Mouse (Mus musculus): ENCODE measurements around the gene Hmmr. TPM values are rescaled to one million over a fixed set of nuclear protein-coding genes. Genes with fewer than 3 reads are reported as not detected.

The Hmmr gene
- polyA plus RNA-seq (2015; fragmentation: Nextera tagmentation; extraction: Ambion mirVana) = 7.8 and 10.1 TPM in 2 replicates

- peak within 1 kb of the TSS; percentile 87 for H3K9ac ChIP-seq
- H3K9me3 ChIP-seq = no peaks in the 10 kb centered on the region
- peak; percentile 99 for ATAC-seq (ENCODE audit: low read depth)
- peak within 1 kb of the TSS; percentile 82 for H3K4me2 ChIP-seq
- H3K36me3 ChIP-seq = peaks cover 22% of the 10 kb centered on the region
- WGBS = under 1% methylated on average over 52 of the region's 52 CpGs
- H3K4me3 ChIP-seq = peak within 1 kb of the TSS; percentile 70
- H3K27ac ChIP-seq (replicated peaks) = peak within 1 kb of the TSS; percentile 80
- no peaks in the 10 kb centered on the region for H3K27me3 ChIP-seq
- H3K4me1 ChIP-seq (replicated peaks) = peaks cover 30% of the 10 kb centered on the region
Measured at GRCm38 (mm10) chr11:40733339-40734174, at the start of gene Hmmr, which contains the start of gene Nudcd2. Gene Hmmr (minus strand): TSS chr11:40733422. Gene Nudcd2 (plus strand): TSS chr11:40733667.

DNA sequence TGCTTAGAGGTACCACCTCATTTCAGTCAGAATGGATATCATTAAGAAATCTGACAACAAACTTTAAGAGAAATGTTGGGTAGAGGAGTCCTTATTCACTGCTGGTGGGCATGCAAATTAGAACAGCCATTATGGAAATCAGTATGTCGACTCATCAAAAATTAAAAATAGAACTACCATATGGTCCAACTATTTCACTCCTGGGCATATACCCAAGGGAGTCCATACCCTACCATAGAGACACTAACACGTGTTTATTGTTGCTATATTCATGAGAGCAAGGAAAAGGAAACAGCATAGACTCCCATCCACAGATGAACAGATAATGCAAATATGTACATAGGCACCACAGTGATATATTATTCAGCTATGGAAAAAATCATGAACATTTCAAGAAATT is 48.6 kb upstream of the Hmmr start:
- Histone ChIP-seq H3K9ac (no peak overlapping the region), H3K27me3 (no peaks in the 10 kb centered on the region), H3K4me1 (replicated peaks) (no peaks in the 10 kb centered on the region), H3K9me3 (no peaks in the 10 kb centered on the region), H3K4me2 (no peak overlapping the region), H3K36me3 (no peaks in the 10 kb centered on the region), H3K4me3 (no peak overlapping the region), H3K27ac (replicated peaks) (no peak overlapping the region)
- 36% methylated on average over 2 of the region's 2 CpGs for WGBS
- no peak for ATAC-seq (ENCODE audit: low read depth)

GRCm38 (mm10) chr11:40775315-40776269 is 42.4 kb upstream of the Hmmr start:
- no peak overlapping the region for H3K9ac ChIP-seq
- ATAC-seq (ENCODE audit: low read depth) = no peak
- no peaks in the 10 kb centered on the region for H3K9me3 ChIP-seq
- H3K27ac ChIP-seq (replicated peaks) = no peak overlapping the region
- H3K4me2 ChIP-seq = no peak overlapping the region; the same call in 1 of the 2 replicates
- 58% methylated on average over 12 of the region's 12 CpGs for WGBS
- no peaks in the 10 kb centered on the region for H3K4me1 ChIP-seq (replicated peaks)
- no peaks in the 10 kb centered on the region for H3K27me3 ChIP-seq
- no peak overlapping the region for H3K4me3 ChIP-seq
- H3K36me3 ChIP-seq = no peaks in the 10 kb centered on the region

DNA sequence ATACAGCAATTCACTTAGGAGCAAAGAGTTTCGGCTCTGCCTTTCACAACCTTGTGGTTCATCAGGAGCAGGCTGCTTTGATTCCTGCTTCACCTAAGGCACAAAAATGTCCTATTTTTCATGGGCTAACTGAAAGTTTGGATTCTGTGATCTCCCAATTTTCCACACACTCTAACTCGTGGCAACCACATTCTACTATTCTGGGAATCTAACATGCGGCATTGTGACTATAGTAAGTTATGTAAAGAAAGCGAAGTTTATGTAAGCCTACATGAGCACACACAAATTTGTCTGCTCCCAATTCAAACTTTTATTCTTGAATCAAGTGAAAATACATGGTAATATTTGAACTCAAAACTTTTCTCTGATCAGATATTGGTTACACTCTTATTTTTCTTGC is 31.5 kb upstream of the Hmmr start:
- Histone ChIP-seq H3K27ac (replicated peaks) (no peak overlapping the region), H3K9ac (no peak overlapping the region), H3K4me3 (no peak overlapping the region), H3K4me1 (replicated peaks) (no peaks in the 10 kb centered on the region), H3K27me3 (no peaks in the 10 kb centered on the region), H3K9me3 (no peaks in the 10 kb centered on the region), H3K4me2 (no peak overlapping the region), H3K36me3 (no peaks in the 10 kb centered on the region)
- no peak for ATAC-seq (ENCODE audit: low read depth)
- 86% methylated on average over 4 of the region's 4 CpGs for WGBS

- Histone ChIP-seq H3K9ac (no peak overlapping the region), H3K36me3 (no peaks in the 10 kb centered on the region), H3K9me3 (no peaks in the 10 kb centered on the region), H3K4me2 (no peak overlapping the region), H3K27ac (replicated peaks) (no peak overlapping the region), H3K27me3 (no peaks in the 10 kb centered on the region), H3K4me3 (no peak overlapping the region), H3K4me1 (replicated peaks) (no peaks in the 10 kb centered on the region)
- ATAC-seq (ENCODE audit: low read depth) = no peak
- 36% methylated on average over 2 of the region's 2 CpGs for WGBS
Measured at GRCm38 (mm10) chr11:40763395-40763794, 30.2 kb upstream of the Hmmr start.

DNA sequence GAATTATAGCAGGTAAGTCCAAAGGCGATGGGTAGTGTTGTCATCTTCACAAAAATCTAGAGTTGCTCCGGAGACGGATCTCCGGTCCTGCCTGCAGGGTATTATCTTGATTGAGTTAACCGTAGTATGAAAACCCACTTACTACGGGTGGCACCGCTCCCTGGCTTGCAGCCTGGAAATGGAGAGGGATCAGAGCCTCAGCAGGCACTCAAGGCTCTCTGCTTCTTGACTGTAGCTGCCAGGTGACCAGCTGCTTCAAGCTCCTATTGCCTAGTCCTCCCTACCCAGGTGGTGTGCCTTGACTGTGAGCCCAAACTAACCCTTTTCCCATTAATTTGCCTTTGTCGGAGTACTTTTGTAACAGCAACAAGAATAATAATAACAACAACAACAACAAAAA is 26.7 kb upstream of the Hmmr start:
- Histone ChIP-seq H3K27ac (replicated peaks) (no peak overlapping the region), H3K36me3 (no peaks in the 10 kb centered on the region), H3K4me1 (replicated peaks) (peaks cover 6% of the 10 kb centered on the region; the same call in 1 of the 2 replicates), H3K9me3 (no peaks in the 10 kb centered on the region), H3K4me2 (no peak overlapping the region), H3K27me3 (no peaks in the 10 kb centered on the region), H3K4me3 (no peak overlapping the region), H3K9ac (no peak overlapping the region)
- no peak for ATAC-seq (ENCODE audit: low read depth)
- 91% methylated on average over 8 of the region's 8 CpGs for WGBS

DNA sequence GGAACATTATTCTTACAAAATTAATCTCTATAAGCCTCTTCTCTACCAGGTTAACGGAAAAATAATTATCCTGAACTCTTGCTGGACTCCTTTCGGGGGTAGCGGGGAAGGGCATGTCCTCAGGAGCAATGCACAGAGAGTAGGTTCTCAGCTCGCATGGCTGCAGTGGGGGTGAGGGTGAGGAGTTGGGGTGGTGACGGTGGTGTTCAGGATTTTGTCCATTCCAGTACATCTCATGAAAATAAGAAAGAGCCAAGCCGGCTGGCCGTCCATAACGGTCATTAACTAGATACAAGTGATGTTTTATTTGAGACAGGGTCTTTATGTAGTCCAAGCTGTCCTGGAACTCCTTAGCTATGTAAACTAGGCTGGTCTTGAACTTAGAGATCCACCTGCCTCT is 22.7 kb upstream of the Hmmr start:
- Histone ChIP-seq H3K9ac (0 out of 2 replicates have a peak overlapping the region, but pooled peaks have one; percentile 85), H3K9me3 (no peaks in the 10 kb centered on the region), H3K4me1 (replicated peaks) (peaks cover 21% of the 10 kb centered on the region), H3K27me3 (no peaks in the 10 kb centered on the region), H3K36me3 (peaks cover 3% of the 10 kb centered on the region), H3K4me2 (peak overlapping the region; percentile 75), H3K27ac (replicated peaks) (no peak overlapping the region), H3K4me3 (0 out of 2 replicates have a peak overlapping the region, but pooled peaks have one; percentile 78)
- 86% methylated on average over 8 of the region's 8 CpGs for WGBS
- ATAC-seq (ENCODE audit: low read depth) = no peak

GRCm38 (mm10) chr11:40755109-40755627 is 21.9 kb upstream of the Hmmr start, which contains the start of gene Ccng1:
Gene Ccng1 (minus strand): TSS chr11:40755311.
- Histone ChIP-seq H3K27ac (replicated peaks) (peak within 1 kb of the TSS; percentile 43; the same call in 1 of the 2 replicates), H3K36me3 (peaks cover 8% of the 10 kb centered on the region), H3K4me3 (peak within 1 kb of the TSS; percentile 78), H3K9ac (peak within 1 kb of the TSS; percentile 85), H3K9me3 (no peaks in the 10 kb centered on the region), H3K27me3 (no peaks in the 10 kb centered on the region), H3K4me1 (replicated peaks) (peaks cover 21% of the 10 kb centered on the region), H3K4me2 (peak within 1 kb of the TSS; percentile 75)
- under 1% methylated on average over 25 of the region's 25 CpGs for WGBS
- ATAC-seq (ENCODE audit: low read depth) = peak; percentile 99

DNA sequence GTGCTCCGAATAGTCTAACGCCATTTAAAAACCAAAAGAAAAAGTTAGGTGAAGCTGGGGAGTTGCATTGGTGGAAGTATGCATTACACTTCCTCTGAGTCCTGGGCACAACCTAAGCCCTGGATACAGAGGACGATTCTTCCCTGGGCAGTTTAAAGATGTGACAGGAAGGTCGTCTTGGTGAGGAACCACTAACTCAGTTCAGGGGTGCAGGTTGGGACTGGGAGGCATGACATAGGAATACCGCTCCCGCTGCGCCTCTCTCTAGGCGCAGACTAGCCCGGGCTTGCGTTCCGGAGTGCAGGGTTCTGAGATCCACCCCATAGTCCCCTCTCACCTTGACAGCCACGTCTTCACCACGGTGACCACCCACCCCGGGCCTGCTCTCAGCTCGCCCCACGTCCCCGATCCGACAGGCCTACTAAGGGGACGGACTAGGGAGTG is 21.5 kb upstream of the Hmmr start:
- WGBS = 3% methylated on average over 19 of the region's 19 CpGs
- Histone ChIP-seq H3K4me2 (peak overlapping the region; percentile 75), H3K9me3 (no peaks in the 10 kb centered on the region), H3K9ac (peak overlapping the region; percentile 85), H3K36me3 (peaks cover 11% of the 10 kb centered on the region), H3K27me3 (no peaks in the 10 kb centered on the region), H3K4me1 (replicated peaks) (peaks cover 21% of the 10 kb centered on the region), H3K4me3 (peak overlapping the region; percentile 78), H3K27ac (replicated peaks) (peak overlapping the region; percentile 43; the same call in 1 of the 2 replicates)
- peak; percentile 87 for ATAC-seq (ENCODE audit: low read depth)

- no peaks in the 10 kb centered on the region for H3K27me3 ChIP-seq
- ATAC-seq (ENCODE audit: low read depth) = no peak
- no peak overlapping the region for H3K9ac ChIP-seq
- H3K9me3 ChIP-seq = no peaks in the 10 kb centered on the region
- no peak overlapping the region for H3K4me3 ChIP-seq
- H3K27ac ChIP-seq (replicated peaks) = no peak overlapping the region
- H3K4me2 ChIP-seq = peak overlapping the region; percentile 75
- H3K36me3 ChIP-seq = peaks cover 15% of the 10 kb centered on the region
- WGBS = 86% methylated on average over 6 of the region's 6 CpGs
- H3K4me1 ChIP-seq (replicated peaks) = peaks cover 21% of the 10 kb centered on the region
Measured at GRCm38 (mm10) chr11:40753836-40754235, 20.6 kb upstream of the Hmmr start.

GRCm38 (mm10) chr11:40747716-40748115 is 14.5 kb upstream of the Hmmr start:
- H3K9me3 ChIP-seq = no peaks in the 10 kb centered on the region
- H3K9ac ChIP-seq = no peak overlapping the region
- peaks cover 3% of the 10 kb centered on the region; the same call in 1 of the 2 replicates for H3K4me1 ChIP-seq (replicated peaks)
- ATAC-seq (ENCODE audit: low read depth) = no peak
- no peaks in the 10 kb centered on the region for H3K27me3 ChIP-seq
- H3K4me3 ChIP-seq = no peak overlapping the region
- peaks cover 24% of the 10 kb centered on the region for H3K36me3 ChIP-seq
- WGBS = 68% methylated on average over 2 of the region's 2 CpGs
- no peak overlapping the region for H3K4me2 ChIP-seq
- H3K27ac ChIP-seq (replicated peaks) = no peak overlapping the region

All from neural tube, embryonic 13.5 days (tissue).